In the genomic region with DNA sequence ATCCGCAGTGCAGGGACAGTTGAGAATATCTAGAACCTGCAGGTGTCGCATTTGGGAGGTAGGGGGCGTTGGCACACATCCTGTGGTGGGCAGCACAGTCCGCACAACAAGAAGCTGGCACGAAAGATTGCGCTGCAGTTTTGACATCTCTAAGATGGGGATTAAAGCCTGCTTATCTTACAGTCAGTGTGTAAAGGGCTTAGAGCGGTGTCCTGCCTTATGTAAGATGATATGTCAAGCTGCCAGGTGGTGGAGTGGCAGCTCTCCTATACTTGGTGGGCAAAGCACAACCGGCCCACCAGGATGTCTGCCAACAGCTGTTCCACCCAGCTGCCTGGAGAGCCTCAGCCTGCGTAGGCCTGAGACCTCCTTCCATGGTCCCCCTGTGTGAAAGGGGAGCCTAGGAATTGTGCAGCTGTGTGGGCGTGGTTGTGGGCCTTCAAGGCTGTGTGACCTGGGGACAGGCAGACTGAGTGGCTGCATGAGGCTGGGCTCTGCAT, we compare ENCODE assay signal across 8 mouse cellular contexts. TPM values are rescaled to one million over a fixed set of nuclear protein-coding genes. Genes with fewer than 3 reads are reported as not detected.
DNase-seq lines count a peak whose midpoint lies in the region; ATAC-seq and TF ChIP-seq lines count a peak whose summit lies in the region.

No protein-coding gene starts in this region.

- no peaks in the 10 kb centered on the region for H3K9me3 ChIP-seq in limb, embryonic 10.5 days (replicated peaks)
- H3K9me3 ChIP-seq in forebrain, embryonic 11.5 days (ENCODE audit: control insufficient read depth, low read length): no peaks in the 10 kb centered on the region; the same call in 1 of the 2 replicates
- no peaks in the 10 kb centered on the region for H3K9me3 ChIP-seq in forebrain, embryonic 14.5 days (replicated peaks; ENCODE audit: control insufficient read depth, low read length)

- H3K4me1 ChIP-seq in limb, embryonic 10.5 days: peaks cover 5% of the 10 kb centered on the region
- H3K4me1 ChIP-seq in forebrain, embryonic 11.5 days (replicated peaks; ENCODE audit: control insufficient read depth, insufficient read depth, low read length): no peaks in the 10 kb centered on the region
- no peaks in the 10 kb centered on the region for H3K4me1 ChIP-seq in forebrain, embryonic 14.5 days (ENCODE audit: control insufficient read depth, insufficient read depth, low read length)

- no peak overlapping the region for H3K4me3 ChIP-seq in layer of hippocampus, adult 2 months
- H3K4me3 ChIP-seq in limb, embryonic 10.5 days: no peak overlapping the region
- H3K4me3 ChIP-seq in forebrain, embryonic 11.5 days (ENCODE audit: low read depth, low read length): no peak overlapping the region
- H3K4me3 ChIP-seq in forebrain, embryonic 14.5 days (ENCODE audit: low read depth, low read length): no peak overlapping the region

- H3K27ac ChIP-seq in layer of hippocampus, adult 2 months: no peak overlapping the region
- H3K27ac ChIP-seq in limb, embryonic 10.5 days: no peak overlapping the region
- no peak overlapping the region for H3K27ac ChIP-seq in forebrain, embryonic 11.5 days (ENCODE audit: low read depth, low read length)
- no peak overlapping the region for H3K27ac ChIP-seq in forebrain, embryonic 14.5 days (ENCODE audit: low read depth, low read length)

- H3K9ac ChIP-seq in forebrain, embryonic 11.5 days (ENCODE audit: low read length): no peak overlapping the region
- no peak overlapping the region for H3K9ac ChIP-seq in forebrain, embryonic 14.5 days (ENCODE audit: low read length)

- peak; percentile 14; the same call in 1 of the 2 replicates for TF ChIP-seq CTCF in layer of hippocampus, adult 2 months (conservative IDR thresholded peaks at IDR 0.05)

- ATAC-seq in CD4-positive, CD25-positive, alpha-beta regulatory T cell, adult 4 months: no peak
- ATAC-seq in forebrain, embryonic 11.5 days (replicated peaks; ENCODE audit: low FRiP score): no peak
- no peak for ATAC-seq in forebrain, embryonic 14.5 days

- no peaks in the 10 kb centered on the region for H3K27me3 ChIP-seq in limb, embryonic 10.5 days (ENCODE audit: low read depth, poor library complexity, severe bottlenecking)
- H3K27me3 ChIP-seq in forebrain, embryonic 11.5 days (ENCODE audit: control insufficient read depth, insufficient read depth, low read length): no peaks in the 10 kb centered on the region
- H3K27me3 ChIP-seq in forebrain, embryonic 14.5 days (replicated peaks; ENCODE audit: control insufficient read depth, insufficient read depth, low read length): no peaks in the 10 kb centered on the region

- peak; percentile 28 for DNase-seq in CD4-positive, CD25-positive, alpha-beta regulatory T cell, adult 2 months (ENCODE audit: low read depth, low spot score)
- no peak for DNase-seq in layer of hippocampus, adult 2 months (ENCODE audit: low spot score in 2 of 2)
- no peak for DNase-seq in layer of hippocampus, adult 9-11 months
- DNase-seq in limb, embryonic 10.5 days (ENCODE audit: low spot score): peak; percentile 34
- DNase-seq in retina, postnatal 1 day: peak; percentile 68
- DNase-seq in forebrain, embryonic 11.5 days (ENCODE audit: low spot score): no peak
- DNase-seq in forebrain, embryonic 14.5 days (ENCODE audit: low spot score): no peak

- H3K4me2 ChIP-seq in forebrain, embryonic 11.5 days (ENCODE audit: low read depth, low read length, severe bottlenecking): no peak overlapping the region
- no peak overlapping the region for H3K4me2 ChIP-seq in forebrain, embryonic 14.5 days (ENCODE audit: low read length)

- WGBS in limb, embryonic 10.5 days: 60% methylated on average over 10 of the region's 10 CpGs
- WGBS in forebrain, embryonic 11.5 days: 60% methylated on average over 10 of the region's 10 CpGs
- 52% methylated on average over 10 of the region's 10 CpGs for WGBS in forebrain, embryonic 14.5 days

- H3K36me3 ChIP-seq in limb, embryonic 10.5 days: no peaks in the 10 kb centered on the region
- no peaks in the 10 kb centered on the region for H3K36me3 ChIP-seq in forebrain, embryonic 11.5 days (ENCODE audit: control insufficient read depth, insufficient read depth, low read length)
- no peaks in the 10 kb centered on the region for H3K36me3 ChIP-seq in forebrain, embryonic 14.5 days (ENCODE audit: control insufficient read depth, insufficient read depth, low read length)

RNA-seq across cellular contexts. Expression of gene Pabpc1l, which starts 11.3 kb away (rescaled TPM):
- polyA plus RNA-seq in CD4-positive, CD25-positive, alpha-beta regulatory T cell, adult 4 months (2017; shearing (Covaris generic)): 1 to 10 TPM in 1 of 2 experiments, not detected in 1; 4.4 TPM
- total RNA-seq in layer of hippocampus, adult 2 months (2021): 1 to 10 TPM; 1.1 to 1.2 TPM
- polyA plus RNA-seq in limb, embryonic 10.5 days (2016; fragmentation: Nextera tagmentation; extraction: Ambion mirVana): 0.76 and 1.3 TPM in 2 replicates
- polyA plus RNA-seq in forebrain, embryonic 11.5 days (2014; fragmentation: Nextera tagmentation; extraction: Ambion mirVana): 1.4 and 1.5 TPM in 2 replicates
- 2.1 and 2.6 TPM in 2 replicates for polyA plus RNA-seq in forebrain, embryonic 14.5 days (2014; fragmentation: Nextera tagmentation; extraction: Ambion mirVana)

RNA-seq across cellular contexts. Expression of gene Stk4, which starts 33.6 kb away (rescaled TPM):
- polyA plus RNA-seq in CD4-positive, CD25-positive, alpha-beta regulatory T cell, adult 4 months (2017; shearing (Covaris generic)): 100 to 1,000 TPM; 158 to 175 TPM
- total RNA-seq in layer of hippocampus, adult 2 months (2021): 10 to 100 TPM; 46.9 to 50.4 TPM
- polyA plus RNA-seq in limb, embryonic 10.5 days (2016; fragmentation: Nextera tagmentation; extraction: Ambion mirVana): 30.4 and 32.8 TPM in 2 replicates
- 39.9 and 40.1 TPM in 2 replicates for polyA plus RNA-seq in forebrain, embryonic 11.5 days (2014; fragmentation: Nextera tagmentation; extraction: Ambion mirVana)
- polyA plus RNA-seq in forebrain, embryonic 14.5 days (2014; fragmentation: Nextera tagmentation; extraction: Ambion mirVana): 36.2 and 39.5 TPM in 2 replicates

RNA-seq across cellular contexts. Expression of gene Tomm34, which starts 34.4 kb away (rescaled TPM):
- 100 to 1,000 TPM; 132 to 139 TPM for polyA plus RNA-seq in CD4-positive, CD25-positive, alpha-beta regulatory T cell, adult 4 months (2017; shearing (Covaris generic))
- 100 to 1,000 TPM; 107 to 108 TPM for total RNA-seq in layer of hippocampus, adult 2 months (2021)
- polyA plus RNA-seq in limb, embryonic 10.5 days (2016; fragmentation: Nextera tagmentation; extraction: Ambion mirVana): 60.3 and 66.4 TPM in 2 replicates
- polyA plus RNA-seq in forebrain, embryonic 11.5 days (2014; fragmentation: Nextera tagmentation; extraction: Ambion mirVana): 52.7 and 54.9 TPM in 2 replicates
- polyA plus RNA-seq in forebrain, embryonic 14.5 days (2014; fragmentation: Nextera tagmentation; extraction: Ambion mirVana): 53.1 and 60.3 TPM in 2 replicates

RNA-seq across cellular contexts. Expression of gene Ywhab, which starts 41.8 kb away (rescaled TPM):
- polyA plus RNA-seq in CD4-positive, CD25-positive, alpha-beta regulatory T cell, adult 4 months (2017; shearing (Covaris generic)): 10 to 100 TPM; 66.3 to 88.1 TPM
- 100 to 1,000 TPM; 520 to 529 TPM for total RNA-seq in layer of hippocampus, adult 2 months (2021)
- 307 and 327 TPM in 2 replicates for polyA plus RNA-seq in limb, embryonic 10.5 days (2016; fragmentation: Nextera tagmentation; extraction: Ambion mirVana)
- 316 and 330 TPM in 2 replicates for polyA plus RNA-seq in forebrain, embryonic 11.5 days (2014; fragmentation: Nextera tagmentation; extraction: Ambion mirVana)
- 305 and 380 TPM in 2 replicates for polyA plus RNA-seq in forebrain, embryonic 14.5 days (2014; fragmentation: Nextera tagmentation; extraction: Ambion mirVana)

Comparison
In these comparisons a context has a peak if more than half of its experiments do, and no peak if none do; other contexts are left out.
1. DNase-seq: peak in CD4-positive, CD25-positive, alpha-beta regulatory T cell, adult 2 months (single experiment), limb, embryonic 10.5 days (single experiment) and retina, postnatal 1 day (single experiment); none in layer of hippocampus, adult 2 months (0 of 2), layer of hippocampus, adult 9-11 months (single experiment), forebrain, embryonic 11.5 days (single experiment) and forebrain, embryonic 14.5 days (single experiment).